Mouse (Mus musculus) CH12.LX (cell line): ENCODE results near the gene Ppip5k2. TPM values are rescaled to one million over a fixed set of nuclear protein-coding genes. Genes with fewer than 3 reads are reported as not detected.
A peak's percentile ranks its signal among the peaks of the same experiment; 100 is the strongest.

ENCODE experiments used
- DNase-seq: peaks from one replicate; pipeline ENCODE4 v3.0.0-alpha.2; 2013; ENCODE audit errors: extremely low read depth
- H3K27ac ChIP-seq: 2 replicates; pipeline ENCODE4 v1.5.1; 2012; ENCODE audit warnings: low read depth, mild to moderate bottlenecking, control low read depth, moderate library complexity; ENCODE audit not compliant: insufficient read depth
- H3K27me3 ChIP-seq: replicated peaks from 2 replicates; pipeline ENCODE3; 2012; ENCODE audit warnings: inconsistent platforms
- H3K36me3 ChIP-seq, 2 experiments: replicated peaks in 1 of 2; 2 replicates each; pipeline versions ENCODE3 to v1.6.1; 2012; ENCODE audit warnings: inconsistent platforms in 1 of 2, low read length in 1 of 2, mild to moderate bottlenecking in 1 of 2, mixed read lengths in 1 of 2, moderate library complexity in 1 of 2; ENCODE audit not compliant: control insufficient read depth in 1 of 2, insufficient read depth in 1 of 2
- H3K4me1 ChIP-seq, 2 experiments: 2 replicates each; pipeline ENCODE4 v1.6.1; 2012; ENCODE audit warnings: inconsistent platforms in 1 of 2, moderate library complexity in 1 of 2; ENCODE audit not compliant: insufficient read depth in 2 of 2, control insufficient read depth in 1 of 2
- H3K4me2 ChIP-seq: 2 replicates; pipeline ENCODE4 v1.6.1; 2012; ENCODE audit warnings: low read depth, mild to moderate bottlenecking, control low read depth; ENCODE audit not compliant: poor library complexity, insufficient read depth, severe bottlenecking
- H3K4me3 ChIP-seq, 3 experiments: fragments of 150-350 bp in 1 of 3; sonication (generic) in 1 of 3; replicated peaks in 1 of 3; 2 replicates each; pipeline versions ENCODE3 to v1.5.1; 2011 to 2012; ENCODE audit warnings: low read depth in 2 of 3, low read length in 2 of 3, mild to moderate bottlenecking in 2 of 3, moderate library complexity in 2 of 3, control low read depth in 1 of 3, improper control_type of control experiment in 1 of 3, inconsistent platforms in 1 of 3, mixed read lengths in 1 of 3; ENCODE audit not compliant: poor library complexity in 1 of 3
- H3K79me2 ChIP-seq: replicated peaks from 2 replicates; pipeline ENCODE4 v1.6.1; 2012; ENCODE audit warnings: mild to moderate bottlenecking, moderate library complexity; ENCODE audit not compliant: control insufficient read depth, poor library complexity, insufficient read depth, severe bottlenecking; ENCODE audit errors: extremely low read depth
- H3K9ac ChIP-seq: 2 replicates; pipeline ENCODE4 v1.6.1; 2012; ENCODE audit warnings: low read depth, mild to moderate bottlenecking, control low read depth, moderate library complexity; ENCODE audit not compliant: insufficient read depth
- H3K9me3 ChIP-seq: replicated peaks from 2 replicates; pipeline ENCODE3; 2012; ENCODE audit warnings: low read length, inconsistent platforms, mixed read lengths
- BHLHE40 ChIP-seq: IDR thresholded peaks from 2 replicates; pipeline ENCODE4 v1.6.1; 2011; ENCODE audit warnings: mild to moderate bottlenecking, low read depth, low read length, improper control_type of control experiment
- CHD1 ChIP-seq: IDR thresholded peaks from 2 replicates; pipeline ENCODE4 v1.6.1; 2012; ENCODE audit warnings: low read depth, low read length, improper control_type of control experiment, inconsistent platforms
- CHD2 ChIP-seq: IDR thresholded peaks from 2 replicates; pipeline ENCODE4 v1.6.1; 2011; ENCODE audit warnings: low read length, improper control_type of control experiment
- EP300 ChIP-seq: IDR thresholded peaks from 2 replicates; pipeline ENCODE4 v1.6.1; 2011; ENCODE audit warnings: low read length, improper control_type of control experiment
- ETS1 ChIP-seq: conservative IDR thresholded peaks from 2 replicates; pipeline ENCODE4 v1.6.1; 2012; ENCODE audit warnings: low read depth, mild to moderate bottlenecking, inconsistent platforms, low read length, improper control_type of control experiment, moderate library complexity
- IRF4 ChIP-seq: IDR thresholded peaks from 2 replicates; pipeline ENCODE4 v1.6.1; 2014; ENCODE audit warnings: low read depth, mild to moderate bottlenecking, inconsistent platforms, low read length, improper control_type of control experiment
- JUN ChIP-seq: IDR thresholded peaks from 2 replicates; pipeline ENCODE4 v1.6.1; 2011; ENCODE audit warnings: low read depth, mild to moderate bottlenecking, low read length, improper control_type of control experiment, moderate library complexity; ENCODE audit not compliant: insufficient read depth
- JUND ChIP-seq: conservative IDR thresholded peaks from 2 replicates; pipeline ENCODE4 v1.6.1; 2011; ENCODE audit warnings: low read depth, low read length, improper control_type of control experiment
- MAFK ChIP-seq: IDR thresholded peaks from 2 replicates; pipeline ENCODE4 v1.6.1; 2011; ENCODE audit warnings: low read length, improper control_type of control experiment; ENCODE audit not compliant: insufficient replicate concordance
- MEF2A ChIP-seq: IDR thresholded peaks from 2 replicates; pipeline ENCODE4 v1.6.1; 2014; ENCODE audit warnings: low read depth, mild to moderate bottlenecking, inconsistent platforms, low read length, improper control_type of control experiment, borderline replicate concordance
- MYC ChIP-seq: IDR thresholded peaks from 2 replicates; pipeline ENCODE4 v1.6.1; 2011; ENCODE audit warnings: low read depth, mild to moderate bottlenecking, improper control_type of control experiment, low read length
- PAX5 ChIP-seq: IDR thresholded peaks from 2 replicates; pipeline ENCODE4 v1.6.1; 2012; ENCODE audit warnings: low read length, inconsistent platforms, mixed read lengths
- POLR2A ChIP-seq: IDR thresholded peaks from 2 replicates; pipeline ENCODE4 v1.6.1; 2011; ENCODE audit warnings: low read depth, mild to moderate bottlenecking, improper control_type of control experiment, low read length
- POLR2AphosphoS2 ChIP-seq: IDR thresholded peaks from 2 replicates; pipeline ENCODE4 v1.6.1; 2011; ENCODE audit warnings: low read depth, low read length, improper control_type of control experiment
- RAD21 ChIP-seq: IDR thresholded peaks from 2 replicates; pipeline ENCODE4 v1.6.1; 2011; ENCODE audit warnings: low read depth, mild to moderate bottlenecking, low read length, improper control_type of control experiment, moderate library complexity
- RCOR1 ChIP-seq: conservative IDR thresholded peaks from 2 replicates; pipeline ENCODE4 v1.6.1; 2012; ENCODE audit warnings: low read depth, mild to moderate bottlenecking, inconsistent platforms, low read length, improper control_type of control experiment
- SIN3A ChIP-seq: IDR thresholded peaks from 2 replicates; pipeline ENCODE4 v1.6.1; 2012; ENCODE audit warnings: low read length, improper control_type of control experiment, inconsistent platforms
- SMC3 ChIP-seq: IDR thresholded peaks from 2 replicates; pipeline ENCODE4 v1.6.1; 2011; ENCODE audit warnings: low read depth, low read length, improper control_type of control experiment
- TCF12 ChIP-seq: IDR thresholded peaks from 2 replicates; pipeline ENCODE4 v1.6.1; 2014; ENCODE audit warnings: low read depth, mild to moderate bottlenecking, inconsistent platforms, low read length, improper control_type of control experiment
- UBTF ChIP-seq: IDR thresholded peaks from 2 replicates; pipeline ENCODE4 v1.6.1; 2012; ENCODE audit warnings: low read depth, mild to moderate bottlenecking, inconsistent platforms, low read length, improper control_type of control experiment, moderate library complexity
- USF2 ChIP-seq: conservative IDR thresholded peaks from 2 replicates; pipeline ENCODE4 v1.6.1; 2011; ENCODE audit warnings: low read depth, low read length, improper control_type of control experiment
- ZC3H11A ChIP-seq: IDR thresholded peaks from 2 replicates; pipeline ENCODE4 v1.6.1; 2012; ENCODE audit warnings: low read depth, mild to moderate bottlenecking, inconsistent platforms, low read length, improper control_type of control experiment
- ZKSCAN1 ChIP-seq: IDR thresholded peaks from 2 replicates; pipeline ENCODE4 v1.6.1; 2012; ENCODE audit warnings: low read depth, inconsistent platforms, low read length, improper control_type of control experiment, borderline replicate concordance
- ZNF384 ChIP-seq: IDR thresholded peaks from 2 replicates; pipeline ENCODE4 v1.6.1; 2012; ENCODE audit warnings: low read depth, low read length, improper control_type of control experiment, inconsistent platforms
- dilution Hi-C: fragments of 300-500 bp; cut with MboI; formaldehyde crosslinking; loops from 2 replicates; pipeline ENCODE4 v1.14.3; 2020; ENCODE audit warnings: low sequenced_read_pairs; ENCODE audit not compliant: extremely low pct_unique_long_range_greater_than_20kb, extremely low pct_ligation_motif_present
- in situ Hi-C: fragments of 300-500 bp; cut with MboI; formaldehyde crosslinking; loops from 3 replicates; pipeline ENCODE4 v1.14.3; 2019; ENCODE audit warnings: low sequenced_read_pairs, low pct_ligation_motif_present, low pct_unique_long_range_greater_than_20kb, mixed read lengths
- polyA plus RNA-seq: library from polyadenylated mRNA; unstranded; fragments of >175 nt; gene quantifications from 2 replicates; pipeline ENCODE4 v1.2.1, GENCODE M21; 2012; ENCODE audit warnings: low read depth; ENCODE audit not compliant: insufficient read length
- total RNA-seq, 2 experiments: library from RNA; depleted of rRNA; stranded (reverse); fragments of 300-350 nt in 1 of 2; fragments of >200 nt in 1 of 2; gene quantifications; 2 replicates each; pipeline ENCODE4 v1.2.3; 2012 to 2014

The Ppip5k2 gene
- total and polyA plus RNA-seq, 3 experiments, result 27.4 to 44.9 (median 29.8) TPM

DNA sequence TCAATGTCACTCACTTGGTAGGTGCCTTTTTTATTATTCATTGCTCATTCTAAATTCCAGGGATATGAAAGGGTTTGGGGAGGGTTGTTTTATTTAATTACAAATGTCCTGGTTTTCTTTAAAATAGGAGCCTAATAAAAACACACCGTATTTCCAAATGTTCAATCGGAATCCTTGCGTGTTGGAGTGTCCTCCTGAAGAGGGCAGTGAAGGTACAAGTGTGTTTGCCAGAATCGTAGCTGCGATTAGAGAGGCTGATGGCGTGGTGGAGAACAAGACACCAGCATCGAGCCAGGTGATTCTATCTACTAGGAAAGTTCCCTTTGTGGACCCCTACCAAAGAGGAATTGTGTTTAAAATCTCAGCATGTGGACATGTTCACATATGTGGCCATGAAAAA is 14.7 kb upstream of the Ppip5k2 start:
- H3K27ac ChIP-seq, result no peak overlapping the region
- H3K79me2 ChIP-seq, result no peaks in the 10 kb centered on the region
- no peaks in the 10 kb centered on the region for H3K27me3 ChIP-seq
- in situ Hi-C loops, result no loop called here
- H3K9me3 ChIP-seq, result no peaks in the 10 kb centered on the region
- dilution Hi-C loops, result no loop called here
- peaks cover 3 to 8% of the 10 kb centered on the region in 2 experiments; a peak in 3 of 4 replicates for H3K4me1 ChIP-seq
- no peak overlapping the region for H3K4me3 ChIP-seq
- H3K36me3 ChIP-seq, result peaks cover 0 to 13% of the 10 kb centered on the region in 2 experiments
- no peak overlapping the region for H3K9ac ChIP-seq
- no peak for DNase-seq
- H3K4me2 ChIP-seq, result no peak overlapping the region
- TF ChIP-seq PAX5, result no peak
- TF ChIP-seq RCOR1, result no peak
- TF ChIP-seq CHD1, result no peak
- TF ChIP-seq USF2, result no peak
- TF ChIP-seq MYC, result no peak
- no peak for TF ChIP-seq SIN3A
- no peak for TF ChIP-seq ZNF384
- no peak for TF ChIP-seq EP300

DNA sequence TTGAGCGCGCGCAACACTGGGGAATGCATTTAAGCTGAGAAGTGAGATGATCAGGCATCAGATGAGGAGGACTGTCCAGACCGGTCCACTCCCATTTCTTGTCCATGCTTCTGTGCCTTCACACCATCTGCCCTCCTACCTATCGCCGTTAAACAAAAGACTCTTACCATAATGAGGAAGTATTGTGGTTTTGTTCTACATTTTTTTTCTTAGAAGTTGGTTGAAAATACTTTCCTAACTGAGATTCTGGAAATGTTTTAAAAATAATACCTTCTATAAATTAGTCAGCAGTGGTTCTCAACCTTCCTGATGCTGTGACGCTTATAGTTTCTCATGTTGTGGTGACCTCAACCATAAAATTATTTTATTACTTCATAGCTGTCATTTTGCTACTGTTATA is 11.5 kb upstream of the Ppip5k2 start:
- Histone ChIP-seq H3K27me3 (no peaks in the 10 kb centered on the region), H3K79me2 (no peaks in the 10 kb centered on the region), H3K4me2 (no peak overlapping the region), H3K4me3 (no peak overlapping the region), H3K9me3 (no peaks in the 10 kb centered on the region), H3K9ac (no peak overlapping the region), H3K4me1 (peaks cover 3 to 8% of the 10 kb centered on the region in 2 experiments; a peak in 3 of 4 replicates), H3K36me3 (peaks cover 2 to 21% of the 10 kb centered on the region in 2 experiments), H3K27ac (no peak overlapping the region)
- DNase-seq, result peak; percentile 45
- TF ChIP-seq UBTF (no peak), JUND (peak; percentile 82), SIN3A (peak; percentile 25; the same call in 1 of the 2 replicates), ZC3H11A (no peak), RCOR1 (no peak), ZKSCAN1 (no peak), TCF12 (0 out of 2 replicates have a peak, but pooled peaks have one; percentile 43), MAFK (peak; percentile 57; the same call in 1 of the 2 replicates), POLR2A (no peak), RAD21 (no peak), IRF4 (peak; percentile 80), ZNF384 (peak; percentile 86), POLR2AphosphoS2 (no peak), CHD2 (no peak), ETS1 (peak; percentile 66), SMC3 (no peak), USF2 (no peak), BHLHE40 (no peak), JUN (peak; percentile 52), EP300 (peak; percentile 84), MYC (peak; percentile 55; the same call in 1 of the 2 replicates), MEF2A (peak; percentile 78), PAX5 (no peak)
- in situ Hi-C loops, result no loop called here
- dilution Hi-C loops, result no loop called here
